Mouse (Mus musculus): ENCODE data around the gene Kat2b.
"Not testable (repeated sequence)": the region's sequence is repeated elsewhere in the genome, so short reads cannot be mapped to it uniquely, and the experiment has no call there.

Gene Kat2b

DNA sequence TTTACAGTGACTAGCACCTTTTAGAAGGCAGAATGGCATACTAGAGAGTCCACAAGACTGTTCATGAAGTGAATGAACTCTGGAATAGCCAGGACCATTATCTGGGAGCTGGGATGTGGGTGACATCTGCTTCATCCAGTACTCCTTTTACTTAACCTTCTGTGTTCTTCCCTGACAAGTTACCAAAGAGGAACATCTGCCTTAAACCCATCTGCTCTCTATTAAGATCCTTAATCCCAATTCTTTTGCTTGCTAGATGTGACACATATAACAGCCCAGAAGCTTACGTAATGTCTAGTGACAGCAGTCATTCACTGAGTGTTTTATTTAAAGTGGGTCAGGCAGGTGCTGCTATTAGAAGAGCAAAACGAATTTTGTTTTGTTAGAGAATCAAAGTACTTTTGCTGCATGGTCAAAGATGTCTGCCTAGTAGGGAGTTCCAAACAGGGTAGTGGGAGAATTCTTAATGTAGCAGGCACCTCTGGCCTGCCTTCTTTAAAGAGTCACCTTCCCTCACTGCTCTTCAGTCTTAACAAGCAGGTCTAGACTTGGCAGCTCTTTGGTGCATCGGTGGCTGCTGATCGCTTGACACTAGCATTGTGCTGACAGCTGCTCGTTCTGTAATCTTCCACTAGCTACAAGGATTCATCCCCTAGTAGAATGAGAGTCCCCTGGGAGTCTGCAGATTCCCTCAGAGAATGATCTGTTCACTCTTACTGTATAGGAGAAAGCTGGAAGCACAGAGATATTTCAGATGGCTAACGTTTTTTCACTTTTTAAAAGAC lies 94.6 kb downstream of the Kat2b start:
- DNase-seq (ENCODE audit: low spot score in 2 of 2): no peak

- DNase-seq (ENCODE audit: low spot score in 2 of 2): no peak
Measured at GRCm38 (mm10) chr17:53664267-53664666, 97.6 kb downstream of the Kat2b start.

GRCm38 (mm10) chr17:53664703-53665382 lies 98.2 kb downstream of the Kat2b start:
- DNase-seq (ENCODE audit: low spot score in 2 of 2): no peak

DNA sequence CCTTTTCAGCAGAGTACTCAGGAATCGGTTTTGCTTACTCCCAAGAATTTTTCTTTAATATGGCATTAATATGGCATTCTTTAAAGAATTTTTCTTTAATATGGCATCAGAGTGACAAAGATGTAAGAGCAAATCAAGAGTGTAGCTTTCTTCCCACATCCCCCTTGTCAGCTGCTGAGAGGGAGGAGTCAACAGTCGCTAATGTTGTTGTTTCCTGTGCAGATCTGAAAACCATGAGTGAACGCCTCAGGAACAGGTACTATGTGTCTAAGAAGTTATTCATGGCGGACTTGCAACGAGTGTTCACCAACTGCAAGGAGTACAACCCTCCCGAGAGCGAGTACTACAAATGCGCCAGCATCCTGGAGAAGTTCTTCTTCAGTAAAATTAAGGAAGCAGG lies 103.8 kb downstream of the Kat2b start:
- DNase-seq (ENCODE audit: low spot score in 2 of 2): no peak

DNA sequence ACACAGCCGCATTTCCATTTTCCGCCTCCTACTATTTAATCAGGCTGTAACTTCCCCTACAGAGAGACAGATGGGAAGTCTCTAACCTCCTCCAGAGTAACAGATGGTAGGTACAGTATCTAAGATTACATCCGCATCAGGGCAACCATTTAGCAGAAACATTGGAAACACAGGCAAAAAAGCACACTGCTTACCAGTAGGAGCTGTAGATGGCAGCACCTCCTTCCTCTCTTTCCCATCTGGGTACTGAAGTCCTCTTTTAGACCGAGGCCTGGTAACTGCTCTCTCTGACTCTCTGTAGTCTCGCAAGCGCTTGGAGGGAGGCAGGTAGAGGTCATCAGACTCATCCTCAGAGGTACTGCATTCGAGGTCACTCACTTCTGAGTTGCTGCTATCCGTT lies 112.1 kb downstream of the Kat2b start:
- peak in 1 of 2 experiments; percentile 1 for DNase-seq (ENCODE audit: low spot score in 2 of 2)

DNA sequence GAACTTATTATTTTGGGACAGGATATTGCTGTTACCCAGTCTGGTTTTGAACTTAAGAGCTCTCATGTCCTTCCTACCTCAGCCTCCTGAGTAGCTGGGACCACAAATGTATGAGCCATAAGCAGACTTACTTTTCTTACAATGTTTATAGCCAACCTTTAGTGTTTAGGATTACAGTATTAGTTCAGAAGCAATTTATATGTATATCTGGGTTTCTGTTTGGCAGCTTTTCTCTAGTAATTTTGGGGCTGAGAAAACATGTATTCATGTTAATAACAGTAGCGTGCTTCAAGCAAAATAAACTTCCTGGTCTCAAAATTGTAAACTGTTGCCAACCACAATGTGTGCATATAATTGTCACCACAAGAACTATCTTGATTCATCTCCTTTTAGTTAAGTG lies 121.7 kb downstream of the Kat2b start:
- DNase-seq (ENCODE audit: low spot score in 2 of 2): no peak

GRCm38 (mm10) chr17:53688877-53689802 lies 122.5 kb downstream of the Kat2b start, which contains the start of gene Sgo1:
Gene Sgo1, minus strand, starts transcription at chr17:53689333.
- DNase-seq (ENCODE audit: low spot score in 2 of 2): peak; percentile 96 to 97

- DNase-seq (ENCODE audit: low spot score in 2 of 2): no peak
Measured at GRCm38 (mm10) chr17:53689946-53690345, 123.3 kb downstream of the Kat2b start.

DNA sequence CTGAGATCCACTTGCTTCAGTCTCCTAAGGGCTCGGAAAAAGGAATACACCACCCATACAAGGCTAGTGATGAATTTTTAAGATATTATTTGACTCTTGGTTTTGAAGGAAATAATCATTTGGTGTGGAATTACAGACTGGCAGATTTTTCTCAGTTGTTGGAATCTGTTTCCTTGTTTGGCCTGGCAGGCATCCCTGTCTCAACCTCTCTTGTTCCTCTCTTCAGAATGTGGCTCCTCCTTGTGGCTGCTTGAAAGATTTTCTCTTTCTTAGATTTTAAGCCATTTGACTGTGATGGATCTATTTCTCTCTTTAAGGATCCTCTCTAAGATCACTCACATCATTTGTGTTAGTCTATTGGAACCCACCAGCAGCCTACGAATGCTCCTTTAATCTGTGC lies 127.4 kb downstream of the Kat2b start:
- peak; percentile 3 to 9 for DNase-seq (ENCODE audit: low spot score in 2 of 2)

DNA sequence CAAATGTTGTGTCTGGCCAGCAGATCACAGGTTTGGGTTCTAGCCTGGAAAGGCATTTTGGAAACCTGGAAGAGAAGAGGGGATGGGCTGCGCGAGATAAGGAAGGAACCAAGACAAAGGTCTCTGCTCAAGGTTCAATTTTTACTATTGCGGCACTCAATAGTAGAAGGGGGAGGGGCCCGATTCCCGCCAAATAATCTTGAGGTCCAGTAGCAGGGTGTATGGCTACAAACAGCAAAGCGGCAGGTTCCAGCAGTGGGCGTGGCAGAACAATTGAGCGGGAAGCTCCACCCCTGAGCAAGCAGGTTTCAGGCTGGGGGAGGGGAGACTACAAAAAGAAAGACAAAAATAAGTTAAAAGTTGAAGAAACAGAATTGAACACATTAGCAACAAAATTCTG lies 130.9 kb downstream of the Kat2b start:
- DNase-seq (ENCODE audit: low spot score in 2 of 2): not testable (repeated sequence)

DNA sequence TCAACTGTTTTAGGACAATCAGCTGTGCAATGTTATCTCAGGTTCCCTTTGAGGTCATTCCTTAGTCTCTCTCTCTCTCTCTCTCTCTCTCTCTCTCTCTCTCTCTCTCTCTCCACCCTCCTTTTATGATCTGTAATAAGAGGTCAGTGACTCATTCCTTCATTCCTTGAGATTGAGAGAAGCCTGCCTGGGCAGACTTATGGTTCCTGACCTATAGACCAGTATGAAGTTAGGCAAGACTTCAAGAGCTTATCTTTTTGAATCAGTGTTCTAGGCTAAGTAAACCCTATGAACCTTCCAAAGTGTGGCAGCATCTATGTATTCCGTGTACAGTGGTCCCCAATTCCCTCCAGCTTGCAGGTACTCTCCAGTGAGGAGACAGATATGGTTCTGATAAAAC lies 147.8 kb downstream of the Kat2b start:
- no peak for DNase-seq (ENCODE audit: low spot score in 2 of 2)

- not testable (repeated sequence) for DNase-seq (ENCODE audit: low spot score in 2 of 2)
Measured at GRCm38 (mm10) chr17:53715161-53715560, 148.5 kb downstream of the Kat2b start.

- no peak for DNase-seq (ENCODE audit: low spot score in 2 of 2)
Measured at GRCm38 (mm10) chr17:53718474-53718873, 151.8 kb downstream of the Kat2b start.

DNA sequence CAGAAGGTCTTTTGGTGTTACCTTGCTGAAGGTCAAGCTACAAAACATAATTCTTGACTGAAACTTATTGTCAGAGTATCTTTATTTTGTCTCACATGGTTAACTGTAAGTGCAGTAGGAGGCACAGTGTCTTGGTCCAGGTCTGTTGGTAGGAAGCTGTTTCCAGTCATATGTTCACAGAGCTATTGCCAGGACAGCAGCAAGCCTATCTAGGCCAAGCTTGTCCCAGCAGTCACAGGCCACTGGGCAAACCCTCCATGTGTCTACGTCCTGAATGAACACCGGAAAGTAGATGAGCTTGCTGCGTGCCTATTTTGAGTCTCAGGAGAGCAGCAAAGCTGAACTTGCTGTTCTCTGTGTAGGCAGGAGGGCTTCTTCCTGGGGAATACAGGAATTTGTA lies 152.3 kb downstream of the Kat2b start:
- DNase-seq (ENCODE audit: low spot score in 2 of 2): not testable (repeated sequence)
